Mouse (Mus musculus) kidney, postnatal 14 days (tissue): ENCODE results near the gene Chpf2.

Experiments used
- DNase-seq: peaks from one replicate; pipeline ENCODE4 v3.0.0; 2022; ENCODE audit warnings: mixed read lengths

Chpf2 gene

GRCm38 (mm10) chr5:24591796-24592470 is 5.4 kb downstream of the Chpf2 start:
- peak; percentile 54 for DNase-seq

GRCm38 (mm10) chr5:24592471-24593160 is 6.1 kb downstream of the Chpf2 start:
- no peak for DNase-seq

DNA sequence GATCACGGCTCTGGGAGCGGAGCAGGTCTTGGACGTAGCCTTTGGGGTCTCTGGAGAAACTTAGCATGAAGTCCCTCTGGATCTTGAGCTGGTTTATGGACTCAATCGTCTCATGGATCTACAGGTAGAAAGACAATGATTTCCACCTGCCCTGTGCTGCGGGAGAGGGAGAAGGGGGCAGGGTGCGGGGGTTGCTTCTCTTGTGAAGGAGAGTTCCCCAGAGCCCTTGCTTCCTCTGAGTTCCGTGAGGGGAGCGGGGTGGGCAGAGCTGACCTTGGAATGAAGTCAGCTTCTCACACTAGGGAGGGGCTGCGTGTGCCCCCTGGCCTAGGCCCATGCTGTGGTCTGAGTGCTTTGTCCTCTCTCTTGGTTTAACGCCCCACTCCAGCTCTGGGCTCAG is 6.7 kb downstream of the Chpf2 start:
- no peak for DNase-seq

- no peak for DNase-seq
Measured at GRCm38 (mm10) chr5:24593928-24594327, 7.4 kb downstream of the Chpf2 start.

DNA sequence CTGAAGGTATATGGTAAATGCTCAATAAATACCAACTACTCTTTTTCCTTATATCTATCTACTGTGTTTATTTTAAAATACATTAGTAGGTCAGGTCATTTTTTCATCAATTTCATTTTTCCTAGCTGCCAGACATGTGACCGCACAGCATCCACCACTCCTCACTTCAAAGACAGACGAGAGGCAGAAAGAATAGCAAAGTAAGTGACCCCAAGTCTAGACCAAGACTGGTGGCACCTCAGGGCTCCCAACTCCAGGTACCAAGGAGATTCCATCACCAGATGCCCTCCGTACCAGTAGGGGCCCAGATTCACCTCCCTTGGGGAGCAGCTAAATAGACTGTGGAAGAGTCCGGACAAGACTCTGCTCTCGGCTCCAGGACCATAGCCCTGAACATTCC is 7.8 kb downstream of the Chpf2 start:
- no peak for DNase-seq

GRCm38 (mm10) chr5:24595261-24595660 is 8.7 kb downstream of the Chpf2 start:
- no peak for DNase-seq

DNA sequence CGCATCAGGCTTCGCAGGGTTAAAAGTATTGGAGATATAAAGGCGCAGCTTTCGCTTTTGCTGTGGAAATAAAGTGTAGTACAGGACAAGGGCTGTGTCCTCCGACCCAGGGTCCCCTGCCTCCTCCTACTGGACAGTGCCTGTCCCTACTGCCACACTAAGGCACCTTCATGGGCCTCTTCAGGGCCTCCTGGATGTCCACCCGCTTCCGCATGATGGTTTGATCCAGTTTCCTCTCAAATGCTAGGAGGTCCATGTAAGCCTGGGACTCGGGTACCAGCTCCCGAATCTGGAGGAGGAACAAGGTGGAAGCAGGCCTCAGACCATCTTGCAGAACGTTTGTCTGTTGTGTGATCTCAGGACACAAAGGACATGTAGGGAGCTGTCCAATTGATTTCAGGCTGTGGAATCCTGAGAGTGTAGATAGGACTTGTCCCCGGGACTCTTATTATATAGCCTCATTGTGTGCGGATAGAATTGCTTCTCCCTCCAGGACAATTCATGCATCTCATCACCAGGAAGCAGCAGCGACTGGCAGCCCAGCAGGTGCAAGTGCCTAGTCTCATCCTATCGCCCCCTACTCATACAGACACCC is 9.3 kb downstream of the Chpf2 start:
- no peak for DNase-seq

GRCm38 (mm10) chr5:24596519-24597171 is 10.1 kb downstream of the Chpf2 start:
- no peak for DNase-seq

GRCm38 (mm10) chr5:24597221-24597728 is 10.7 kb downstream of the Chpf2 start:
- peak; percentile 88 for DNase-seq

DNA sequence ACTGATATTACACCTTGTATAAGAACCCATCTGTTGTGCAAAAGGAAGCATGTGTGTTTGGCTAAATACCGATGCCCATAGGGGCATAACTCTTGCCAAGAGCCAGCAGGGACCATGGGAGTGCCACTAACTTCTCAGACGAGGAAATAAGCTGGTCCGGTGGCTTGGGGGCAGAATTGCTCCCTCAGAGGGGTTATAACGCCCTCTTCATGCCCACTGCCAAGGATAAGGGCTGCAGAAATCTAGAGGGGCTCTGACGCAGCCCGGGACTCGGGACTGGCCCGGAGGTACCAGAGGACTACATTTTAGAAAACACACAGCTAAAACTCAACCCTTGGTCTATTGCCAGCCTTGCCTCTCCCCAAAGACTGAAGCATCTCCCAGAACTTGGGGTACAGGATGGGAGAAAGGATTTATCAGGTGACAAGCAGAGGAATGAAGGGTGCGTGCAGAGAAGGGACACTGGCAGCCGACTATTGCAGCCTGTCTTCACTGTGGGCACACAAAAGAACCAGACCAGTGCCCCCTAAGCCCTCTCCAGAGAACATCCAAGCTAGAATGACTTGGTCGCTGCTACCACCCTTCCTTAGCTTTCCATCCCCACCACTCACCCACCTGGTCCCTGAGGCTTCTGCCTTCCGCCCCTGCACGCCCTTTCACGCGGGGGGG is 11.5 kb downstream of the Chpf2 start:
- no peak for DNase-seq

DNA sequence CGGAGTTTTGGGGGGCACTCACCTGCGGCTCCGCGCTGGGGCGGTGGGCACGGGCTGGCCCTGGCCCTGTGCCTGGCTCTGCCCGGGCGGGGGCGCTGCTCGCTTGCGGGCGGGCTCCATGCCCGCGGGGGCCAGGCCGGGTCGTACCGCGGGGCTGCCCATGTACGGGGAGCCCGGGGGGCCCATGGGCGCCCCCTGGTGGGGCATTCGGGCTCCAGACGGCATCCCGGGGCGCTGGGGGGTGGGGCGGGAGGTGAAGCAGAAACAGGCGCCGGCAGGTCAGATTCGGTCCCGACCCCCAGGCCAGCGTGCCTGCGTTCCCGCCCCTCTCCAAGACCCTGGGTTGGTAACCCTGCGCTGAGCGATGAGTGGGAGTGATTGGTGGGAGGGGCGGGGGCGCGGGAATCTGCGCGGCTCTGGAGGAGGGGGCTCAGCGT is 12.0 kb downstream of the Chpf2 start:
- DNase-seq: peak; percentile 79

DNA sequence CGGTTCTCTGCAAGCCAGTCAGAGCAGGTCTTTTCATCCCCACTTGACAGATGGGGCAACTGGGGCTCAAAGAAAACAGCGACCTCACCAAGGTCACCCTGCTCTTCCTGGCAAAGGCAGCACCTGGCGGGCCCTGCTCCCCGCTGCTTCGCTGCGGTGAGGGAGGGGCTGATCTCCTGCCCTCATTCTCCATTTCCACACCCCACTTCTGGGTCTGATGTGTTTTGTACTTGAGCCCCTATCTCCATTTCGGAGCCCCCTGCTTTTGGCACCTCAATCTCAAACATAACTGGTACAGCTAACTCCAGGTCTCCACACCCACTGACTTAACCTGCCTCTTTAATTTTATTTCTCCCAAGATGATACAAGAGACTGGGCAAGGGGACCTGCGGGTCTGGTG is 12.6 kb downstream of the Chpf2 start:
- no peak for DNase-seq

GRCm38 (mm10) chr5:24600236-24600635 is 13.7 kb downstream of the Chpf2 start:
- DNase-seq: no peak

- DNase-seq: peak; percentile 51
Measured at GRCm38 (mm10) chr5:24601071-24601835, 14.7 kb downstream of the Chpf2 start.

DNA sequence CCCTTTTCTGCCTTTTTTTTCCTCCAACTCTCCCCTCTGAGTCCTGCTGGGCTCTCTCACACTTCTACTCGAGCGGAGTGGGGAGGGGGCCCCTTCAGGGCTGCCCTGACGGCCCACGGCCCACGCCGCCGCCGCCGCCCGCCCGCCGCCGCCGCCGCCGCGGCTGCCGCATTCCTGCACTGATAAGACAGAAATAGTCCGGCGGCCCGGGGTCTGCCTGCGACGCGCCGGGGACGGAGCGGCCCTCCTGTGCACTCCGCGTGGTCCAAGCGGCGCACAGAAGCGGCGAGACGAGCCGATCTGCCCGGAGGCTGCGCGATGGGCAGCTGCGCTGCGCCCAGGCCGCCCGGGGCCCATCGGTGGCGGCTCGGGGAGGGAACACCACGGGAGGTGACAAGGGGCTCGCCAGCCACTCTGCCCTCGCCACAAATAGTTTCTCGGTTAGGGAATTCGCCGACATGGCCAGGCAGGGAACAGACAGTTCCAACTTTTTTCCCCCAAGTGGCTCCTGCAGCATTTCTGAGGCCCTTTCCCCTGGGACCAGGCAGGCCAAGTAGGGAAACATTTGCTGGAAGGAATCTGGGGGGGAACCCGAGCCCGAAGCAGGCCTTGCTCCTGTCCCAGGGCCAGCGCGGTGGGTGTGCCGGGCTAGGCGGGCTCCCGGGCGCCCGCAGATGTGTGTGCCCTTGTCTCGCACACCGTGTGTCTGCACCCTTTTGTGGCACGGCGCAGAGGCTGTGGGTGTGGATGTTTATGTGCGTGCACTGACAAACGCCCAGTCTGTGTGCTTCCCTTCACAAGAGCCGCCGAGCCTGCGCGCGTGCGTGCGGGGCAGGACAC is 15.6 kb downstream of the Chpf2 start:
- DNase-seq: peak; percentile 90

DNA sequence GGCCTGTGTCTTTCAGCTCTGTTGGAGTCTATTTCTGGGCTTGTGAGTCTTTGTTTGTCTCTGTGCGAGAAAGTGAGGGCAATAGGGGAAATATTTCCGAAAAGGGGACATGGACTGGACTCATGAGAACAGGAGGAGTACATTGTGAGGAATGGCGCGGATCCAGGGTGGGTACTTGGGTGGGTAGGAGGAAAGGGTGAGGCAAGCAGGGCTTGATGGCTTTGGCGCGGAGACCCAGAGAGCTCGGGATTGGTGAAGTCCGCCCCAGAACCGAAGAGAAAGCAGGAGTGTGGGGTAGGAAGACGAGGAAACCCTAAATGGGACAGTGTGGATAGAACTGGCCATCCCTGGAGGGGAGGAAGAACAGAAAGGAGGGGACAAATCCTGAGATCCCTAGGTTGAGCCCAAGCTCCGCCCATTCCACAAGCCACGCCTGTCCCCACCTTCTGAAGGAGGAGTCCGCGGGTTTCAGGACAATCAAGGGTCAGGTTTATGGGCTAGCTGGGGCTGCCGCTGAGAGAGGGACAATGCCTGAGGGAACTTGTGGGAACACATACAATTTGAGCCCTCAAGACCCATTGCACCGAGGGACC is 16.3 kb downstream of the Chpf2 start:
- DNase-seq: peak; percentile 93

DNA sequence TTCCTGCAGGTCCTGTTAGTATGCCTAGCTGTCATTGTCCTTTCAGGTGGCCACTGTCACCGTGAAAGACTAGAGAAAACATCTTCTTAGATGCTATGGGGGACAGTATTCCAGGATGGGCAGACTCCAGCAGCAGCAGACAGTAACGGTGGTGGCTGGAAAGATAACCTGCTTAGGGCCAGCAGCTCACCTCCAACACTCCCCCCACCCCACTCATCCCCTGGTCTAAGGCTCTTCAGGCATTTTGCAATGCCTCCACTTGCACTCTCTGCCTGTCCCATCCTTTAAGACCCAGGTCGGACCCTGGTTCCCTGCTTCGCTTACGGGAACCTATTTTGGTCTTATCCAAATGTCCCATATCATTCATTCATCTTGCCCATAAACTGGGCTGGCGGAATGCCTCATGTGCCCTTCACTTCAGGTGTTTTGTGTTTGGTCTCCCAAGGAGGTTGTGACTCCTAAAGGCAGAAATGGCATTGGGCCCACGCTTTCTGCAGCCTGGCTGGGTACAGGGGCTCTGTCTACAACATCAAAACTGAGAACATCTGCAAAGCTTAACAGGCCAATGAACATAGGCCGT is 17.0 kb downstream of the Chpf2 start:
- DNase-seq: no peak

DNA sequence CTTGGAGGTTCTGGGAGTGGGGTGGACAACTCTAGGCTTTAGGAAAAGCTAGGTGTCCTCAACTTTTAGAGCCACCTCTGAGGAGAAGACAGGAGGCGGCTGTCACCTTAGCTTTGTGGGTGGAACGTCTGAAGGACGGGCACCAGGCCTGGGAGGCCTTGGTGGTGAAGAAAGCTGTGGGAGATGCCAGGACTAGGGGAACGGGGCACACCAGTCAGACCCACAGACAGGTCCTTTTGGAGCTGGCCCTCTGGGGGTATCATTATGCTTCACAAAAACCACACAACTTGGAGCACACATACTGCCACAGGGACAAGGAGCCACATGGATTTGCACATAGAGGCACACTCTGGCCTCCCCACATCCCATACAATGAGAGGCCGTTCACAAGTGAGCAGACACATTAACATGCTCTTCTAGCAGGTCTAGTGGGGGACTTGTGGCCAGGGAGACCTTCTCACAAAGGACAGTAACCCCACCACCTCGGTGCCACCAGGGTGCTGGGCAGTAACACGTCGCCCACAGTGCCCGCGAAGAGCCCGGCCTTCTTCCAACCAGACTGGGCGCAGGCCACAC is 17.6 kb downstream of the Chpf2 start:
- no peak for DNase-seq

GRCm38 (mm10) chr5:24604656-24605100 is 18.1 kb downstream of the Chpf2 start:
- DNase-seq: peak; percentile 94
